Comparison of ENCODE assay signal across 8 mouse cellular contexts in the genomic region with DNA sequence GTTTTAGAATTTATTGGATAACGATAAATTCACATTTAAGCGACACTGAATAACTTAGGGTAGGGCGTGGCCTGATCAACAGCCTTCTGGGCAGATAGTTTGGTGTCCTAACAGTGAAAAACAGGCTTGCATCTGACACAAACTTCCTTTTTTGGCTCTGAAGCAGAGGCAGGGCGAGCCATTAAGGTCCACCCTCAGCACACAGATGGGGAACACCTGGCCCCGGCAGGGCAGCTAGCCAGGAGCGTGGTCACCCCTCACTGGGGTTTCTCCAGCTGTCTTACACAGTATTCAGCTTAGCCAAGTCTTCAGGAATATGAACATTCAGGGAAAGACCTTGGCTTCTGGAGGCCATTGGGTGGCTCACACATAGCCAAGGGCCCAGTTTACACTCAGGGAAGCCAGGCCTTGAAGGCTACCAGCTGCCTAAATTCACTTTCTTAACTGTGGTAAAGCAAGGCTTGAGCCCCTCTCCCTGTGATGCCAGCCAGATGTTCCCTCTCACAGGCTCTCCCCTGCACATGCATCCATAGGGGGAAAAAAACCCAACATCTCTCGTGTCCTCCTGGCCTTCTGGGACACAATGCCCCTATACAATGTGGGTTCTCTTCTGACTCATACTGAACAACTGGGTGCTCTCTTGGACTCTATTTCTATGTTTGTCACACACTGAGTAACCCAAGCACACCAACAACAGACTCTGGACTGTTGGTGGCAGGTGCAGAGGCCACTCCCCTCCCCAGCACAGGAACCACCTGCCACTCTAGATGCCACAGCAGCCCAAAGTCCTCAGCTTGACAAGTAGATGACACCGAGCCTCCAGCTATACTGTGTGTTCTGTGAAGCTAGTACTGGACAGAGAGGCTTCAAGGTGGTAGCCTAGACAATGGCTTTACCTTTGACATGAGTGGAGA. TPM values are rescaled to one million over a fixed set of nuclear protein-coding genes. Genes with fewer than 3 reads are reported as not detected.
A peak's percentile ranks its signal among the peaks of the same experiment; 100 is the strongest.
DNase-seq lines count a peak whose midpoint lies in the region; ATAC-seq lines count a peak whose summit lies in the region.

No protein-coding gene starts in this region.

- peak; percentile 31 for ATAC-seq in common myeloid progenitor, adult 5-6 weeks (replicated peaks; ENCODE audit: low read depth, poor library complexity, severe bottlenecking)
- ATAC-seq in hematopoietic stem cell, adult 5-6 weeks (replicated peaks in 1 of 2; ENCODE audit: insufficient read depth in 1 of 2, low FRiP score in 2 of 2, low TSS enrichment in 1 of 2, low read depth in 1 of 2, poor library complexity in 2 of 2, severe bottlenecking in 2 of 2): peak; percentile 19 to 30; a peak in 2 of 4 replicates
- ATAC-seq in CD4-positive, CD25-positive, alpha-beta regulatory T cell, adult 4 months: no peak
- no peak for ATAC-seq in monocyte, adult 5-6 weeks (replicated peaks; ENCODE audit: insufficient number of reproducible peaks, low FRiP score, low TSS enrichment, poor library complexity, severe bottlenecking)

- DNase-seq in 3T3-L1 (ENCODE audit: low read depth, low spot score): peak; percentile 82
- peak; percentile 57 for DNase-seq in ovary, adult 18-20 months (ENCODE audit: low spot score)
- DNase-seq in cerebellum, adult 11 months: no peak
- no peak for DNase-seq in left cerebral cortex, postnatal 36 days (ENCODE audit: low spot score in 2 of 2)

- intact Hi-C loops in left cerebral cortex, postnatal 36 days (cut with DNase I): no loop called here

RNA-seq across cellular contexts. Expression of a gene that starts 20.2 kb away (rescaled TPM):
- total RNA-seq in common myeloid progenitor, adult 5-6 weeks (2017): not detected in 2 replicates
- total RNA-seq in hematopoietic stem cell, adult 5-6 weeks (2017): 0.30 and 0.63 TPM in 2 replicates
- total RNA-seq in left cerebral cortex, postnatal 36 days (2021): 10 to 100 TPM; 36.6 to 45.0 TPM
- polyA plus RNA-seq in CD4-positive, CD25-positive, alpha-beta regulatory T cell, adult 4 months (2017; shearing (Covaris generic)): 1 to 10 TPM; 4.5 to 4.7 TPM
- total RNA-seq in monocyte, adult 5-6 weeks (2017): 0.85 to 4.7 TPM (median 1.4 TPM) in 3 replicates

Comparison
In these comparisons a context has a peak if more than half of its experiments do, and no peak if none do; other contexts are left out.
1. DNase-seq: peak in 3T3-L1 (single experiment) and ovary, adult 18-20 months (single experiment); none in cerebellum, adult 11 months (single experiment) and left cerebral cortex, postnatal 36 days (0 of 2).
2. ATAC-seq: peak in common myeloid progenitor, adult 5-6 weeks (single experiment) and hematopoietic stem cell, adult 5-6 weeks (2 of 2); none in CD4-positive, CD25-positive, alpha-beta regulatory T cell, adult 4 months (single experiment) and monocyte, adult 5-6 weeks (single experiment).